In genomic region chr3:116327001-116327615, GRCm38 (mm10) we compare ENCODE assay signal across 7 mouse cellular contexts.
DNase-seq lines count a peak whose midpoint lies in the region; ATAC-seq and TF ChIP-seq lines count a peak whose summit lies in the region.

No protein-coding gene starts in this region.

- no peak overlapping the region for H3K9ac ChIP-seq in intestine, postnatal 0 days (ENCODE audit: low read depth, low read length)
- peak overlapping the region; percentile 63 for H3K9ac ChIP-seq in midbrain, embryonic 13.5 days (replicated peaks)

- no peaks in the 10 kb centered on the region for H3K27me3 ChIP-seq in intestine, postnatal 0 days (replicated peaks; ENCODE audit: control insufficient read depth, insufficient read depth, low read length)
- no peaks in the 10 kb centered on the region for H3K27me3 ChIP-seq in midbrain, embryonic 13.5 days

- peak; percentile 95 for ATAC-seq in granulocyte monocyte progenitor cell, adult 5-6 weeks (replicated peaks; ENCODE audit: poor library complexity, severe bottlenecking)
- ATAC-seq in intestine, postnatal 0 days = no peak
- peak; percentile 74 for ATAC-seq in midbrain, embryonic 13.5 days

- 11% methylated on average over 23 of the region's 23 CpGs for WGBS in intestine, postnatal 0 days
- WGBS in midbrain, embryonic 13.5 days = 6% methylated on average over 23 of the region's 23 CpGs

- peaks cover 10% of the 10 kb centered on the region; the same call in 1 of the 2 replicates for H3K36me3 ChIP-seq in intestine, postnatal 0 days (ENCODE audit: control insufficient read depth, insufficient read depth)
- H3K36me3 ChIP-seq in midbrain, embryonic 13.5 days = no peaks in the 10 kb centered on the region; the same call in 1 of the 2 replicates

- H3K4me2 ChIP-seq in intestine, postnatal 0 days (replicated peaks; ENCODE audit: low read depth) = peak overlapping the region; percentile 37
- H3K4me2 ChIP-seq in midbrain, embryonic 13.5 days (replicated peaks) = peak overlapping the region; percentile 60

- peak; percentile 65 for DNase-seq in adrenal gland, adult 8-10 months
- DNase-seq in embryo, embryonic 11.5 days (ENCODE audit: low read depth, low spot score) = peak; percentile 77
- DNase-seq in left cerebral cortex, postnatal 4 days = peak; percentile 88
- peak; percentile 52 for DNase-seq in spleen, adult 12 weeks (ENCODE audit: low spot score)

- H3K27ac ChIP-seq in intestine, postnatal 0 days (ENCODE audit: low read depth, low read length) = no peak overlapping the region
- H3K27ac ChIP-seq in midbrain, embryonic 13.5 days = no peak overlapping the region

- H3K4me3 ChIP-seq in intestine, postnatal 0 days (ENCODE audit: low read depth, low read length) = no peak overlapping the region
- peak overlapping the region; percentile 30 for H3K4me3 ChIP-seq in midbrain, embryonic 13.5 days (replicated peaks)

- intact Hi-C loops in left cerebral cortex, postnatal 4 days (cut with DNase I) = loop anchor here (2.0 kb wide), 1 partner anchor 290 kb away; no protein-coding TSS in a partner anchor

- TF ChIP-seq CTCF in intestine, postnatal 0 days (IDR thresholded peaks at IDR 0.05; ENCODE audit: low read depth) = peak; percentile 99

- no peaks in the 10 kb centered on the region for H3K4me1 ChIP-seq in intestine, postnatal 0 days (replicated peaks; ENCODE audit: control insufficient read depth, insufficient read depth, low read length)
- peaks cover 24% of the 10 kb centered on the region for H3K4me1 ChIP-seq in midbrain, embryonic 13.5 days (replicated peaks)

- no peaks in the 10 kb centered on the region for H3K9me3 ChIP-seq in intestine, postnatal 0 days (ENCODE audit: control insufficient read depth)
- H3K9me3 ChIP-seq in midbrain, embryonic 13.5 days = no peaks in the 10 kb centered on the region
